ENCODE assay signal across 23 mouse cellular contexts in the genomic region with DNA sequence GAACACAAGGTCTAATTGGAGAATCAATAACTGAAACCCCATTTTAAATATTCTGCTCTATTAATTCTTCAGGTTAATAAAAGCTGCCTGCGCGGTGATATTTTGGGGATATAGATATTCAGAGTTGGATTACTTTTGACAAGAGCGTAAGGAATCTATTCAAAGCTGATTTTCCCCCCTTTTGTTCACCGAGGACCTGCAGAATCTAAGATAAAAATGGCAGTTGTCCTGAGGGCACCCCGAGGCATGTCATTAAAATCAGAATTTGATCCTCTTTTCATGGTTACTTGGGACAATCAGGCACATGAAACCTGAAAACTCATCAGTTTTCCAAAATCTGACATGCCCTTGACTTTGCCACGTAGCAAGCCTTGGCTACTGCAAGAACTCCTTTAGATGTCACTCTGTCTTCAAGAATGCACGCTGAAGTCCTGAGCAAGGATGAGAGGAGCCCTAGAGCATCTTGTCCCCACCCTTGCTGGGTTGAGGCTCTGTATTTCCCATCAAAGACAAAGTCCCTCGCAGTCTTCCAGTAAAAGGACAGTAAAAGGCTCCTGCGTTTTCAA.
DNase-seq lines count a peak whose midpoint lies in the region; ATAC-seq lines count a peak whose summit lies in the region.
"Had no signal": no experiment of that assay in that cellular context is flagged by ENCODE, and none has a peak within 500 bp of the region (broad histone marks: within the 10 kb centered on the region; RNA-seq: fewer than 3 reads in every experiment).

No protein-coding gene starts in this region.

- no peaks in the 10 kb centered on the region for H3K36me3 ChIP-seq in forebrain, embryonic 10.5 days (replicated peaks)
- H3K36me3 ChIP-seq in forebrain, embryonic 12.5 days (replicated peaks), result no peaks in the 10 kb centered on the region
- no peaks in the 10 kb centered on the region for H3K36me3 ChIP-seq in neural tube, embryonic 13.5 days
- no peaks in the 10 kb centered on the region for H3K36me3 ChIP-seq in midbrain, embryonic 14.5 days (ENCODE audit: control insufficient read depth, insufficient read depth, low read length)
- H3K36me3 ChIP-seq: embryonic facial prominence, embryonic 15.5 days; heart, embryonic 13.5 days; hindbrain, embryonic 12.5 days; limb, embryonic 10.5 days had no signal

- peaks cover 12% of the 10 kb centered on the region; the same call in 1 of the 2 replicates for H3K27me3 ChIP-seq in forebrain, embryonic 10.5 days (ENCODE audit: poor library complexity, severe bottlenecking)
- 0 out of 2 replicates have a peak, but pooled peaks cover 4% of the 10 kb centered on the region for H3K27me3 ChIP-seq in forebrain, embryonic 12.5 days
- no peaks in the 10 kb centered on the region for H3K27me3 ChIP-seq in neural tube, embryonic 13.5 days
- H3K27me3 ChIP-seq in midbrain, embryonic 14.5 days (ENCODE audit: control insufficient read depth, insufficient read depth, low read length), result no peaks in the 10 kb centered on the region
- H3K27me3 ChIP-seq: embryonic facial prominence, embryonic 15.5 days; heart, embryonic 13.5 days; hindbrain, embryonic 12.5 days had no signal

- no peak overlapping the region for H3K4me3 ChIP-seq in forebrain, embryonic 10.5 days
- no peak overlapping the region for H3K4me3 ChIP-seq in forebrain, embryonic 12.5 days (replicated peaks)
- H3K4me3 ChIP-seq in neural tube, embryonic 13.5 days, result no peak overlapping the region
- H3K4me3 ChIP-seq in midbrain, embryonic 14.5 days (replicated peaks; ENCODE audit: low read depth, low read length), result no peak overlapping the region
- H3K4me3 ChIP-seq: embryonic facial prominence, embryonic 15.5 days; heart, adult 2 months; heart, embryonic 13.5 days; hindbrain, embryonic 12.5 days; limb, embryonic 10.5 days had no signal

- ATAC-seq in forebrain, embryonic 12.5 days (ENCODE audit: low FRiP score), result no peak
- ATAC-seq in neural tube, embryonic 13.5 days (ENCODE audit: low read depth), result no peak
- peak; percentile 63; the same call in 1 of the 2 replicates for ATAC-seq in midbrain, embryonic 14.5 days (ENCODE audit: low FRiP score, low TSS enrichment)
- ATAC-seq: CD4-positive, CD25-positive, alpha-beta regulatory T cell, adult 4 months had no signal

- peaks cover 63% of the 10 kb centered on the region for H3K4me1 ChIP-seq in forebrain, embryonic 10.5 days
- peaks cover 43% of the 10 kb centered on the region for H3K4me1 ChIP-seq in forebrain, embryonic 12.5 days
- peaks cover 43% of the 10 kb centered on the region for H3K4me1 ChIP-seq in neural tube, embryonic 13.5 days (replicated peaks)
- H3K4me1 ChIP-seq in midbrain, embryonic 14.5 days (ENCODE audit: control insufficient read depth, insufficient read depth, low read length), result peaks cover 33% of the 10 kb centered on the region
- H3K4me1 ChIP-seq: embryonic facial prominence, embryonic 15.5 days had no signal

- H3K9me3 ChIP-seq in forebrain, embryonic 10.5 days, result no peaks in the 10 kb centered on the region
- H3K9me3 ChIP-seq in forebrain, embryonic 12.5 days, result no peaks in the 10 kb centered on the region
- H3K9me3 ChIP-seq in neural tube, embryonic 13.5 days, result no peaks in the 10 kb centered on the region
- H3K9me3 ChIP-seq in midbrain, embryonic 14.5 days (ENCODE audit: control insufficient read depth, low read length), result no peaks in the 10 kb centered on the region
- H3K9me3 ChIP-seq: embryonic facial prominence, embryonic 15.5 days; heart, embryonic 13.5 days; hindbrain, embryonic 12.5 days; limb, embryonic 10.5 days had no signal

- 56% methylated on average over 9 of the region's 9 CpGs for WGBS in forebrain, embryonic 10.5 days
- WGBS in forebrain, embryonic 12.5 days, result 30% methylated on average over 9 of the region's 9 CpGs
- WGBS in neural tube, embryonic 13.5 days, result 26% methylated on average over 9 of the region's 9 CpGs
- WGBS in midbrain, embryonic 14.5 days, result 19% methylated on average over 9 of the region's 9 CpGs

- H3K27ac ChIP-seq in forebrain, embryonic 10.5 days, result 0 out of 2 replicates have a peak overlapping the region, but pooled peaks have one; percentile 36
- H3K27ac ChIP-seq in forebrain, embryonic 12.5 days, result no peak overlapping the region
- H3K27ac ChIP-seq in neural tube, embryonic 13.5 days (replicated peaks), result peak overlapping the region; percentile 67
- 0 out of 2 replicates have a peak overlapping the region, but pooled peaks have one; percentile 13 for H3K27ac ChIP-seq in midbrain, embryonic 14.5 days (replicated peaks; ENCODE audit: low read depth, low read length)
- H3K27ac ChIP-seq: embryonic facial prominence, embryonic 15.5 days; heart, adult 2 months; heart, embryonic 13.5 days; hindbrain, embryonic 12.5 days; limb, embryonic 10.5 days; macrophage had no signal

- no peak overlapping the region for H3K4me2 ChIP-seq in forebrain, embryonic 12.5 days
- H3K4me2 ChIP-seq in neural tube, embryonic 13.5 days, result no peak overlapping the region
- no peak overlapping the region for H3K4me2 ChIP-seq in midbrain, embryonic 14.5 days (ENCODE audit: low read length)
- H3K4me2 ChIP-seq: embryonic facial prominence, embryonic 15.5 days; heart, embryonic 13.5 days; hindbrain, embryonic 12.5 days had no signal

- H3K9ac ChIP-seq in forebrain, embryonic 12.5 days, result no peak overlapping the region
- no peak overlapping the region for H3K9ac ChIP-seq in neural tube, embryonic 13.5 days
- no peak overlapping the region for H3K9ac ChIP-seq in midbrain, embryonic 14.5 days (replicated peaks; ENCODE audit: low read length)
- H3K9ac ChIP-seq: embryonic facial prominence, embryonic 15.5 days; heart, embryonic 13.5 days; hindbrain, embryonic 12.5 days had no signal

- DNase-seq in forebrain, embryonic 10.5 days (ENCODE audit: extremely low spot score, low spot score), result no peak
- DNase-seq in neural tube, embryonic 10.5 days (ENCODE audit: extremely low spot score, low spot score), result no peak
- DNase-seq in midbrain, embryonic 14.5 days, result peak; percentile 78
- DNase-seq in T-cell, adult 2 months (ENCODE audit: low spot score), result no peak
- no peak for DNase-seq in yolk sac, embryonic 10.5 days (ENCODE audit: low spot score)
- DNase-seq: adrenal gland, postnatal 36 days; cerebellum, adult 11-12 months; cerebellum, postnatal 14 days; gastrocnemius, postnatal 10 days; heart, adult 2 months; heart, postnatal 14 days; kidney, adult 8-10 months; kidney, postnatal 10 days; right cerebral cortex, postnatal 25 days; spleen, adult 18-20 months had no signal
